Mouse (Mus musculus) embryo, embryonic 11.5 days (tissue): ENCODE measurements at regions not wholly inside any gene's neighbourhood (a gene's known extent, or its start where the extent isn't known, plus 50 kb on each side); places are given as distances from the start of the nearest gene placed in this dataset.
A peak's percentile ranks its signal among the peaks of the same experiment; 100 is the strongest.

ENCODE experiments used
- DNase-seq: peaks from one replicate; pipeline ENCODE4 v3.0.0-alpha.2; 2012; ENCODE audit warnings: low read depth, low spot score

DNA sequence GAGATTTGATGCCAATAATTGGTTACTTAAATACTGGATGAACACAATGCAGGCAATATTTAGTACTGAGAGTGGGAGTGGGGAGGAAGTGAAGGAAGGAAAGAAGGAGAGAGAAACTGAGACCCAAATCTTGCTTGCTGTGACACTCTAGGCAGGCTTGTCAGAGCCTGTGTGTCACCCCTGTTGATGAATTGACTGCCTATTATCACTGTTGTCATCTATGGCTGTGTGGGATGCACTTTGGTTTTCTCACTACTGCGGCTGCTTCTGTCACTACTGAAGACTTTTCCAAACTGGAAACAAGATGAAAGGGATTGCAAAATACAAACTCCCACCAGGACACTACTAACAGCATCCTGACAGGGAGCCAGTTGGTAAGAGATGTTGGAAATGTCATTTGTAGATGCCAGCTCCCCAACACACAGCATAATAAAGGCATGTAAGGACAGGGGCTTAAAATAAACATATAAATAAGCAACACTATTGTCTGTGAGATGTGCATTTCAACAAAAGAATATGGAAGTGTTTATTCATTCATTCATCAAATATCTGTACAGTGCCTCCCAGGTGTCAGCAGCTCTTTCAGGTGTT lies 207.0 kb upstream of the Ufl1 start:
- no peak for DNase-seq

DNA sequence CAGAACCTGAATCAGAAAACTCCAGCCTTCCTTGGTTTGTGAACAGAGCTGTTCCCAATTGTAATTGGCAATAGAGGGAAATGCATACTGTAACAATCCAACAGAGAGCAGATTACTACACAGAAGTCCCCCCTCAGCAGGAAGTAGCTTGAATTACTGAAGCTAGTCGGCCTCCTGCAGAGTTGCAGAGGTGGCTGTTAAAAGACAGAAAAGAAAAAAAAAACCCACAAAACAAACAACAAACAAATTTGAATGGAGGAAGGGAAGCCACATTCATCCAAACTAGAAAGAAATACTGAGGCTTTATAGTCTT lies 202.0 kb upstream of the Ufl1 start:
- DNase-seq = no peak

DNA sequence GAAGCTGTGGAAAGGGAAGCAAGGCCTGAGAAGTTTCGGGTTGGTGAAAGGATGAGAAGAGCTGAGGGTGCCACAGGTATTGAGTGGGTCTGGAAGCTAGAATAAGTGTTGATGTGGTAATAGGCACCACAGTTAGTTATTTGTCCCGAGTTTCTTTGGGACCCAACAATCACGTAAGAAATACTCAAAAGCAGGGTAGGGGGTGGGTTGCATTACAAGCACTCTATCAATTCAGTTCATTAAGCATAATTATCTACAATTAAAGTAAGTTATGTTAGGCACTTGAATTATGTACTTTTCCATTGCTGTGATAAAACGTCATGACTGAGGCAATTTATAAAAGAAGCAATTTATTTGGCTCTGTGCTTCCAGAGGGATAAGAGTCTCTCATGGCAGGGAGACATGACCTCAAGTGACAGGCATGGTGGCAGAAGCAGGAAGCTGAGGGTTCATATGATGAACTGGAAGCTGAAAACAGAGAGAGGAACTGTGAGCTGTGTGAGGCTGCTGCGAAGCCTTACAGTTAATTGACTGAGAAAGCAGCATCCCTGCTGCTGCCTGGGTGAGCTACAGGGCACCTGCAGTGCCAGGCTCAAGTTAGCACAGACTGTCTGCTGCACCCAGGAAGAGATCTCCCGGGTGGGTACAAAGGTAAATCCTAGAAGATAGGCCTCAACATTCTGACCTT lies 201.5 kb upstream of the Ufl1 start:
- no peak for DNase-seq

DNA sequence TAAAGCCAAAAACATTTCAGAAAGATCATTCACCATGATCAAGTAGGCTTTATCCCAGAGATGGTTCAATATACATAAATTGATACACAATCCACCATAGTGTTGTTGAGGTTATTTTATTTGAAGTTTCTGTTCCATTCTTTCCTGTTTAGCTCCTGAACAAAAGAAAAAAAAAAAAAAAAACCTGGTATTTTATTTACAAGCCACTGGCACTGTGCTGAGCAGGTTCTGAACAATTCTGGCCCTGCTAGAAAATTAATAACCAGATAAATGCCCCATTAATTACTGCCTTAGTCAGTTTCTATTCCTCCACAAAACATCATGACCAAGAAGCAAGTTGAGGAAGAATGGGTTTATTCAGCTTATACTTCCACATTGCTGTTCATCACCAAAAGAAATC lies 191.4 kb upstream of the Ufl1 start:
- no peak for DNase-seq

DNA sequence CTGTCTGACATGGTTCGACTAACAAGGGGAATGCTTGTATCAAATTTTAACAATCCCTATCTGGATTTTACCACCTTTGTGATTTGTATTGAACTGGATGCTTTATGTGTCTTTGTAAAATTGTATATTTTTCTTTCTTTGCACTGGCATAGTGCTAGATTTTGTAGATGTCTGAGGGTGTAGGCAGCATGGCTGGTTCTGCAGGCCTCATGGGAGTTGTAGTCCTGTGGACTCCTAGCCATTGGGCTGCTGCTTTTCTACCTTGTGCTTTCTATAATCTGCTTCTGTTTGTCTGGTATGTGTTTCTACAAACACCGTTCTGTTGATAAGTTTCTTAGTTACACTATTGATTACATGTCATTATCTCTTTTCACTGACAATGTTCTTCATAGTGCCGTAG lies 184.9 kb upstream of the Ufl1 start:
- no peak for DNase-seq

DNA sequence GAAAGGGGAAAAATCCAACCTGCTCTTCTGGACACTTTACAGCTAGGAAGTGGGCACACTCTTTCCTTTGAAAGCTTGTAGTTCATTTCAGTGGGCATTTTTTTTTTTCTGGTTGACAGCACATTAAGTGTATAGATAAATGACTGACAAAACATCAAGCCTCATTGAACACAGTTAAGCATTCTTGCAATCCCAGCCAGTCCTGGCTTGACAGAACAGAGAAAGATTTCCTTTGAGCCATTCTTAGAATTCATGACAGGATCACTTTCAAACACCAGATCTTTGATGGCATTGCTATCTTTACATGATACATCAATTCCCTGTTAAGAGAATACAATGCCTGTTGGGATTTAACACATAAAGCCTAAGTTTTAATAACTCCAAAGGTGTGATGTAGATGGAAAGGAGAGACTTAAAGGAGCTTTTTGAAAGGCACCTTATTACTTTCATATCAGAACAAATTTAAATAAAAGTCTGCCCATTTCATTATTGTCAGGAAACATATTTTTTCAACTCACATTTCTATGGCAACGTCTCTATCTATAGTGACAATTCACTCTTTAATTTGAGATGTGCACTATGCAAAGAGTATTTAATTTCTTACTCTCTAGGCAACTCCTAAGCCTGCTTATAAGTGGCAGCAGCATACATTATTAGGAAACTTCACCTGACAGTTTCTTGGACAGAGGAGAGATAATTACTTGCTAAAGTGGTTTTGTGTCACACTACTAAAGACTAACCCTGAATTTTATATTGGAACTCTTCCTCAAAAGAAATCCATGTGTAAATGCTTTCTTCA lies 183.4 kb upstream of the Ufl1 start:
- DNase-seq = no peak

DNA sequence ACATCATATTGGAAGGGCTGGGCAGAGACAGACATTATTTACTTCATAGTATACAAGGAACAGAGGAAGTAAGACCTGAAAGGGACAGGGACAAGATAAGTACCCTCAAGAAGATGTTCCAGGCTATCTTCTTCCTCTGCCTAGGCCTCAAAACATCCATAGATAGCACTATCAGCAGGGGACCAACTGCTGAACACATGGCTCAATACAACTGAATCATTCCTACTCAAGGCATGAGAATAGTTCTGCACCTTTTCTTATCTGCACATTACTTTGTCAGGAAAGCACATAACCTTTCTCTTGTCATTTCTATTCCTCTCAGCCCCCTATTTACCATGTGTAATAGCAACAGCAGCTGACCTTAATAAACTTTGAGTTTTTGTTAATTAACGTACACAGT lies 182.4 kb upstream of the Ufl1 start:
- DNase-seq = no peak

DNA sequence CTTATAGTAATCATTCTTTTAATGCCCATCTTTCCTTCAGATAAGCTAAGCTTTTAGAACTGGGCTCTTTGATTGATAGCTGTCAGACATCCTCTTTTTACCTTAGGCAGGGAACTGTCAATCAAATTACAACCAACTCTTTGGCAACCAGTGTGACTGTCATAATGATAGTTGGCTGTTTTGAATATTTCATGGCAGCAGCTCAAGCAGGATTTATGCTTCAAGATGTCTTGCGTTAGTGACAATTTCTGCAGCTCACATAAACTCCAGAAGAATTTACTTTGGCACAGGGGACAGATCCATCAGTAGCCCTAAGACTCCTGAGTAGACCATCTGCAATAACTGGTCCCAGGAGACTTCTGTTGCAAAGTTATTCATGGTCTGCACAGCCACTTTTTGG lies 178.5 kb upstream of the Ufl1 start:
- DNase-seq = no peak

DNA sequence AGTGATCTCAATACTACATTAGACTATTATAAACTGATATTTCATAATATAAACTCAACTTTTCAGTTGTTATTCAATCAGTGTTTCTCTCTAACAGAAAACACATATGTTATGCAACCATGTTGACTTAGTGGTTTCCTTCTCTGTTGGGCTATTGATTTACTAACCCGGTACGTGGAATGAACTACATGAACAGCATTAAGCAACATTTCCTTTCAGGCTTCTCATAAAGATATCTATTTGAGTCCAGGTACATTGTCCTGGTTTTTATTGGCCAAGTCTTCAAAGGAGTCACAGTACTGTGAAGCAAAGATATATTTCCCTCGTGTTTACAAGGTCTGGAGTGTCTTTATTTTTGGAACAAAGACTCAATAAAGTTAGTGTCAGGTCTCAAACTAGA lies 173.1 kb upstream of the Ufl1 start:
- no peak for DNase-seq

DNA sequence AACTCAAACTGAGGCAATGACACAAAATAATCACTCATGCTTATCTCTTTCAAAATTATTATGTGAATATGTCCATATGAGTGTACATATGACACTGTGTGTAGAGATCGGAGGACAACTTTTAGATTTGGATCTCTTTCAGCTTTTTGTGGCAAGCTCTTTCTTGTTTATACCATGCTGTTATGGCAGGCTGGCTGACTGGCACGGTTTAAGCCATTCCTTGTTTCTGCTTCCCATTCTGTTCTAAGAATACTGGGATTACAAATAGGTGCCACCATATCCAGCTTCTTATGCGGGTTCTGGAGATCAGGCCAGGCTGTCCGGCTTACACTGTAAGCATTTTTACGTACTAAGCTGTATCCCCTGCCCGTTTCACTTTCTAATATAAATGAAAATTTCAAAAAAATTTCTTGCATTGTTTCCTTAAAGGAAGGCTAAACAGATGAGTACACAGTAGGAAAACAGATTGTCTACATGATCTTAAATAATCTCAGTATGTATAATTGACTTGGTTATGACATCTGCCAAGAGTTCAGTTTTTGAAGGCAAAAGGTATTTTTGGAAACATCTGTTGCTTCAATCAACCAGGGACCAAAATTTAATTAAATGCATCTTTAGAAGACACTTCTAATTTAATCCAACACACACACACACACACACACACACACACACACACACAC lies 171.6 kb upstream of the Ufl1 start:
- no peak for DNase-seq

DNA sequence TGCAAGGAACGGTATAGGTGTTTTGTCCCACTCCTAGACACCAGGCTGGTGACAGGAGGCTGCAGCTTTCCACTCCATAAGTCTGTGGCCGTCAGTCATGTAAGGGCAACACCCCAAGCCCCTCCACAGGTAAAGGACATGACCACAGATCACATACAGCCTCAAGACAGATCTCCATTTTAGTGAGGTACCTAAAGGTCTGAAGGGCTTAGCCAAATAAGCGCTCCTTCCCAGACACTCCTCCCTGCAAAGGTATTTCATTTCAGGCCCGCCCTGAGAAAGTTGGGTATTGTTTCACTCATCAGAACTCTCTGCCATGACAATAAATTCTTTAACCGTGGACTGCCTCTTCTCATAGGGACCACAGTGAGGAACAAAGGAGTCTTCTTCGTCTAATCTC lies 170.2 kb upstream of the Ufl1 start:
- no peak for DNase-seq

DNA sequence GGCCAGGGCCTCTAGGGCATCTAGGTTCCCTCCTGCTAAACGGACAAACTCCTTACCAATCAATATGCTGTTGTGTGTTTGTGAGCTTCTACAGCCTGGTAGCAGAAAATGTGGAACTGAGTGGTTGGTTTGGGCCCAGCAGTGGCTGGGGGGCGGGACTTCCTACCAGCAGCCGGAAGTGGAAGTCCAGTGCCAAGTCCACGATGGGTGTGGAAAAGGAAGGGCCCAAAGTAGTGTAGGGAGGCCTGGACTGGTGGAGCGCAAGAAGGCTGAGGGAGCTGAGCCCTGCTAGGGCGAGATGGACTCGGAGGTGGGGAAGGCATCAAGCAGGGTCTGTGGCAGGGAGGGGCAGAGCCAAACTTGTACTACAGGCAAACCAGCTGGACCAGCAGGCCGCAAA lies 150.6 kb upstream of the Ufl1 start:
- no peak for DNase-seq

DNA sequence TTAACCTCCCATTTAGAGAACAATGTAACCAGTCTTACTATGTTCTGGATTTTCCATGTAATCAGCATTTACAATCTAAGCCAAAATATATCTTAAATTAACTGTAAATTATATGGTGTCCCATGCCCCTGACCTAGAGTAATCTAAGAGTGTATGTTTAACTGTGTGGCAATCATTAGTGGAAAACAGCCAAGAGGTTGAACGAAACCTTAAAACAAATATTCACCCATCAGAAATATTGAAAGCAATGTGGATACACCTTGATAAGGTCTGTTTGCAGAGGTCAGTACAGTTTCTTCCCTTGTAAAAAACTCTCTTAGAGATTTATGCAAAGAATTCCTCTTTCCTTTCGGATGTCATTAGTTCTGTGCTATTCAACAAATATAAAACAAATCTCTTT lies 134.7 kb upstream of the Ufl1 start:
- no peak for DNase-seq

DNA sequence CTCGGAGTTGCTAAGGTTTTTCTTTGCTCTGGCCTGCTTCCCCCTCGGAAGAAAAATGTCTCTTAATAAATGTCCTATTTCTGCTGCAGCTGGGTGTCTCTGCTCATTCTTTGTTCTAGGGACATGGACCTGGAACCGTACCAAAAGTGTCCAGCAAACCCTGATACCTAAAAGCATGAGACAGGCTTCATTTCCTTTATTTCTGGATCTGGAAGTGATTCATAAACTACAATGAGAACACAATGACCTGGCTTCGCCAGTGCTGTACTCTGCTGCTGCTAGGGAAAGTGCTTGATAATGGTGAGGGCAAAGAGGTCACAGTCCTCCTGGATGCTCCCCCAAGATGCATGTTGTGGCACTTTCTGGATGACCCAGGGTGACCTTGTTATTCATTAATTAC lies 128.8 kb upstream of the Ufl1 start:
- DNase-seq = no peak

DNA sequence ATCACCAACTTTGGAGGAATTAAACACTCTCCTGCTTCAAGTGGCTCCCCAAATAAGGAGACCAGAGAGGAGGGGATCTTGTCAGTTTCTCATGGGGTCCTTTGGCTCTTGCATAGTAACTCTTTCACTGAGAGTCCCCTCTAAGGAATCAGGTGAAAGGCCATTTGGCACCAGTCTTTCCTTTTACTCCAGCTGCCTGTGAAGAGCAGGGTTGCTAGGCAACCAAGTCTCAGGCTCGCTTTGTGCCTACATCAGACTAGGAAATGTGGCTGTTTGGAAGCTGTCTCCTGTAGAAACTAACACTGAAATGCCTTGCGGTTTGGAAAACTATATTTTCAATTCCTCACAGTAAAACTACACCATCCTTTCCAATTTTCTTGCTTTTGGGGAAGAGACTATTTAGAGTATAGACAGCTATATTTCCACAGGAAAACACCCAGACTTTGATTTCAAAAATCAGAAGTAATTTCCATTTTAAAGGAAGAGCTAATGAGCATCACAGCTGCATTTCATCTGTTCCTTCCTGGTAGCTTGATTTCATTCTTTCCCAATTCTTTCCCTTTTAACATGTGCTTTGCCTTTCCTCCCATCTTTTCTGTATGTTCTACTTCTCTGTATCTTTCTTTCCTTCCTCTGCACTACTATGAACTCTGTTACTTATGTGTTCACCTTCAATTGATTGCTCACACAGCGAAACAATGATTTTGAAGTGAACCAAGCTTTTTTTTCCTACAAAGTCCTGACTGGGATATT lies 127.3 kb upstream of the Ufl1 start:
- peak; percentile 43 for DNase-seq

DNA sequence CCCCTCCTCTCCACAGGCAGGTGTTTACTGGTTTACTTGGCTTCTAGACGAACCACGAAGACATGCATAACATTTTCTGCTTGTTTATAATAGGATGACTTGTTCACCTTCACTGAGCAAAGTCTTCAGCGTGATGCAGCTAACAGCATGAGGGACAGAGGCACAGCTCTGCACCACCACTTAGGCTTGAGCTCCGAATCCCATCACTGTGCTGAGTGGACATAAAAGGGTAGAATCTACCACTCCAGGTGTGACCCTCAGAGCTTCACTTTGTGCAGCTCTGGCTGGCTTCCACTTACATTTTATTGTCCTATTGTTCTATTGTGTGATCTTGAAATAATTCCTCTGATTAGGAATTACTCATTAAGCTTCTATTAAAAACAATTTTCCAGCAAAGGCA lies 126.2 kb upstream of the Ufl1 start:
- no peak for DNase-seq

DNA sequence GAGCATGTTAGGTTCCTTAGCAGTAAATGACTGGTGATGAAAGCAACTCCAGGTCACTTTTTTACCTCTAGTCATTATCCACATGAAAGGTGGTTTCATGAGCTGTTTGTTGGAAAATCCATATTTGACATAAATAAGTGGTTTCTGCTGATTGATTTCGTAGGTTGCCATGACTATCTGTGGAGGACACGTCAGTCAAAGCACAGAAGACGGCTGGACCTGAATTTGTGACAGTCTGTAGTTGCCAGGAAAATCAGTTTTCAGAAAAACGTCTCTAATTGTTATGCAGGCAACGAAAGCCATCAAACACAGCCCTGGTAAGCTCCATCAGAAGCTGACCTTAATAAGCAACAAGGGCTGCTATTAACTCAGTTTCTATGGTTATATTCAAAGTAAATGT lies 107.9 kb upstream of the Ufl1 start:
- DNase-seq = no peak

DNA sequence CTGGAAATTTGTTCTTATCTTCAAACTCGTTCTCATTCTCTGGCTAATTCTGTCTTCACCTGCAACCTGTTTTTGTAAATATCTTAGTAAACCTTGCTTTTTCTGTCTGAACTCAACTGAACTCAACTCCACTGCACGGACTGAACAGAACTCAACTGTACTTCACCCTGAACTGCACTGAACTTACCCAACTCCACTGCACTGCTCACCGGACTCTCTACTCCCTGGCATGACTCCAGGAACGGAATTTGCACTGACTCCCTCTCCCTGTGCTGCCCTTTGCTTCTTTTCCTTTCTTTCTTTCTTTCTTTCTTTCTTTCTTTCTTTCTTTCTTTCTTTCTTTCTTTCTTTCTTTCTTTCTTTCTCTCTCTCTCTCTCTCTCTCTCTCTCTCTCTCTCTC lies 90.4 kb upstream of the Ufl1 start:
- no peak for DNase-seq

DNA sequence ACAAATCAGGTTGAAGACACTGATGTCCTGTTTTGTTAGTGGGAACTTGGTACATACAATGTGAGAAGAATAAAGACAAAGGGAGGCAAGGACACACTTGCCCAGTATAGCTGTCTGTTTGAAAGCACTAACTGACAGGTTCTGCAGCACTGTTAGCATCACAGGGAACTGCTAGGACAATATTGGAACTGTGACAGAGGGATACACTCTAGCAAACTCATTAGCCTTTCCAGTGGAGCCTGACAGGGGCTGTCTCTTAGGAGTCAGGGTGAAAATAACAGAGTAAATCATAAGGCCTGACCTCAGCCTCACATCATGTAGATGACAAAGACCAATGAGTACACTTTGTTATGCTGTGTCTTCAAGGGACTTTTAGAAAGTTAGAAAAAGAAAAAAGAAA lies 82.8 kb upstream of the Ufl1 start:
- DNase-seq = no peak

DNA sequence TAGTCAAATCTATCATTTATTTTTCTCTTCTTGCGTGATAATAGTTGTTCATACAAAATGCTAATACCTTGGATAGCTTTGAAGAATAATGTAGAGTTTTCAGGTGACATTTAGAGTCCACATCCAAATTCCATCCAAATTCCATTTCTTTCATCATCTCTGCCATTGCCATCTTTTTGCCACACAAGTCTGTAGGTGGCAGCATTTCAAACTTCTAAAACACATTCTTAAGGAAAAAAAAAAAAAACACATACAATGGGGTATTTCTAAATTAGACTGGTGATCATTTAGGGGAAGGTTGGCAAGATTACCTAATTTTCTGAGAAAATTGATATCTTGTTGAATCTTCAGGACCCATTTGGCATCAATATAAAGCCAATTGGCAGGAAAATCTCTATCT lies 56.0 kb upstream of the Ufl1 start:
- no peak for DNase-seq
